Mouse (Mus musculus) brain, embryonic 14.5 days (tissue): ENCODE data around the gene Gna11. TPM values are rescaled to one million over a fixed set of nuclear protein-coding genes. Genes with fewer than 3 reads are reported as not detected.
A peak's percentile ranks its signal among the peaks of the same experiment; 100 is the strongest.

Source experiments
- DNase-seq: peaks from one replicate; pipeline ENCODE4 v3.0.0-alpha.2; 2011; ENCODE audit warnings: low read depth
- CTCF ChIP-seq: fragments of 200-500 bp; IDR thresholded peaks from 2 replicates; pipeline ENCODE4 v1.5.1; 2012; ENCODE audit warnings: inconsistent platforms, mild to moderate bottlenecking, moderate library complexity, borderline replicate concordance; ENCODE audit not compliant: insufficient read depth, insufficient read length; ENCODE audit errors: extremely low read depth
- POLR2A ChIP-seq: fragments of 200-500 bp; IDR thresholded peaks from 2 replicates; pipeline ENCODE4 v1.6.1; 2012; ENCODE audit warnings: mild to moderate bottlenecking, inconsistent platforms, borderline replicate concordance; ENCODE audit not compliant: poor library complexity, insufficient read depth, insufficient read length, severe bottlenecking; ENCODE audit errors: extremely low read depth
- polyA plus RNA-seq: library from polyadenylated mRNA; depleted of rRNA; stranded (reverse); fragments of >200 nt; gene quantifications from 2 replicates; pipeline ENCODE4 v1.2.3, GENCODE M21; 2012

Gna11 gene
- polyA plus RNA-seq, 1 experiment = 110 TPM

DNA sequence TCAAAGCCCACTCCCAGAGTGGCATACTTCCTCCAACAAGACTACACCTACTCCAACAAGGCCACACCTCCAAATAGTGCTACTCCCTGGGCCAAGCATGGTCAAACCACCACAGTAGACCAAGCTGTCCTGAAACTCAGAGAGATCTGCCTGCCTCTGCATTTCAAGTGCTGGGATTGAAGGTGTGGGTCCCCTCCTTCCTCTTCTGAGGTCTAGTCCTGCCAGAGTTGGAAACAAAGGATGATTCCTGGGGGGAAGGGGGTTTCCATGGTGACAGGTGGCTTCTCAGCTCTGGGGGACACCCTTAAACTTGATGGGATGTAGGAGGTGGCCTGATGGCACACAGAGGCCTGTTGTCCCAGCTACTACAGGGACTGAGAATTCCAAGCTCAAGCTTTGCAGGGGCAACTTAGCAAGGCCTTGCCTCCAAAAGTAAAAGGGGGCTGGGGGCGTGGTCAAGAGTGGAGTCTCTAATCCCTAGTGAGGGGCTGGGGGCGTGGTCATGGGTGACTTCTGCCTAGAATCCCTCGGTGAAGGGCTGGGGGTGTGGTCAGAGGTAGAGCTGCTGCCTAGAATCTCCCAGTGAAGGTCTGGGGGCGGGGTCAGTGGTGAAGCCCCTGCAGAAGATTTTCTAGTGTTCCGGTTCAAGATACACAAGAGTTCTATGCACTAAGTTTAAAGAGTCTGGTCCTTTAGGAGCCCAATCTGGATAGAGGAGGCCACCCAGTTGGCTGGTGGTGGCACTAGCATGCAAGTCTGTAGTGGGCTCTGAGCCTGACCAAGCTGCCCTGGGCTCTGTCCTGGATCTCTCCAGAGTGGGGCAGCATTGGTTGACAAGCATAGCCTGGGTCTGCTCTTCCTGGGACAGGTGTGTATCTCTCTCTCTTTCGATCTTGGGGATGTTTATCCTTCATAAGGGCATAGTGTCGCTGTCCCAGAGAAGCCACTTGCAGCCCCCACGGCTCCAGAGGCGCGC, 29.4 kb upstream of the Gna11 start, which contains the start of gene Tle2:
TSS of gene Tle2 (plus strand) at position 481 of the 976 bp plus-strand sequence.
- no peak for DNase-seq
- no peak for TF ChIP-seq POLR2A
- TF ChIP-seq CTCF = no peak

DNA sequence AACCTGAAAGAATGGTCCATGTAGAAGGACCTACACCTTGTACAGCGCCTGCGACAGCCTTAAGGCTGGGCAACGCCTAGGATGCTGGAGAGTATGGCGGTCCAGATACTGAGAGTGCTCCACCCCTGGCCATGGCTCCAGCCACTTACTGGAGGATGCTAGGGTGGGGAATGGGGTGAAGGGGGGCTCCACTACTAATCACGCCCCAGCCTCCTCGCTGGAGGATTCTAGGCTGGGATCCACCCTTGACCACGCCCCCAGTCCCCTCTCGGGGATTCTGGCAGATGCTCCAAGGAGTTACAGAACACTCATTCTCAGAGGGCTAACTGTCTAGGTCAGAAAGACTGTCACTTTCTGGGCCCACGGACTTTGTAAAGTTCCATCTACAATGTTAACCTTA, 28.0 kb upstream of the Gna11 start:
- no peak for DNase-seq

DNA sequence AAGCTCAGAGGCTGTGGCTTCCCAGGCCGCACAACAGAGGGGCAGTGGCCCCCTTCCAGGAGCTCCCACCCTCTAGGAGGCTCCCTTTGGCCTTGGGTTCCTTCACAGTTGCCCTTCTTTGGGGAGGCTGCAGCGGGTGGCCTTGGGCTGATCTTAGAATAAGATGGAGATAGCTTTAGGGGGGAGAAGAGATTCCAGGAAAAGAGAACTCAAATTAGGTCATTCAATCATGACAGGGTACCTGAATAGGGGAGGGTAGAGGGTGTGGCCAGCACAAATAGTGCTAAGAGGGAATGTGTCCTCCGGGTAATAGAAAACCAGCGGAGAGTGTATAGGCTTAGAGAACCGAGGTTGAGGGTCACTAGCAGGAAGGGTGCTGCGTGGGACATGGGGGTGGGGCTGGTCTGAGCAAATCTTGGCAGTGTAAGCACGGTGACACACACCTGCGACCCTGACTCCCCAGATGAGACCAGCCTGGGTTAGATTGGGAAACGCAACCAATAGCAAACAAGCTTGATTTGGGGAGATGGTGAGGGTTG, 27.2 kb upstream of the Gna11 start:
- no peak for TF ChIP-seq POLR2A
- TF ChIP-seq CTCF = no peak
- no peak for DNase-seq

More for the DNA sequence above, 28.0 kb upstream of the Gna11 start:
- TF ChIP-seq POLR2A = no peak
- TF ChIP-seq CTCF = no peak

DNA sequence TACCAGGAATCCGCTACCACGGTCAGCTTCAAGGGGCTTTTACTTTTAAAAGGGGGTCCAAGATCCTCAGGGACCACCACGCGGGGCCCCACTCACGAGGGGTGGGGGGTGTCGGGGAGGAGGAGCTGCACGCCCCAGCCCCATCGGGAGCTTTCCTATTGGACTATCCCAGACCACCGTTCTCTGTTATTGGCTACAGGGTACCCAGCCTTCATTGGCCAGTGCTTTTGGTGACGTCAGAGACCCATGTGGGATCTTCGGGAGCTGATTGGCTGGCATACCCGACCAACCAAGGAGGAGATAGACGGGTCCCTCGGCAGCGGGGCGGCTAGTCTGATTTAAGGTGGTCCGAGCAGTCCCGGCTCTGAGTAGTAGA, 26.5 kb upstream of the Gna11 start:
- DNase-seq = peak; percentile 100
- TF ChIP-seq POLR2A = no peak
- TF ChIP-seq CTCF = no peak

DNA sequence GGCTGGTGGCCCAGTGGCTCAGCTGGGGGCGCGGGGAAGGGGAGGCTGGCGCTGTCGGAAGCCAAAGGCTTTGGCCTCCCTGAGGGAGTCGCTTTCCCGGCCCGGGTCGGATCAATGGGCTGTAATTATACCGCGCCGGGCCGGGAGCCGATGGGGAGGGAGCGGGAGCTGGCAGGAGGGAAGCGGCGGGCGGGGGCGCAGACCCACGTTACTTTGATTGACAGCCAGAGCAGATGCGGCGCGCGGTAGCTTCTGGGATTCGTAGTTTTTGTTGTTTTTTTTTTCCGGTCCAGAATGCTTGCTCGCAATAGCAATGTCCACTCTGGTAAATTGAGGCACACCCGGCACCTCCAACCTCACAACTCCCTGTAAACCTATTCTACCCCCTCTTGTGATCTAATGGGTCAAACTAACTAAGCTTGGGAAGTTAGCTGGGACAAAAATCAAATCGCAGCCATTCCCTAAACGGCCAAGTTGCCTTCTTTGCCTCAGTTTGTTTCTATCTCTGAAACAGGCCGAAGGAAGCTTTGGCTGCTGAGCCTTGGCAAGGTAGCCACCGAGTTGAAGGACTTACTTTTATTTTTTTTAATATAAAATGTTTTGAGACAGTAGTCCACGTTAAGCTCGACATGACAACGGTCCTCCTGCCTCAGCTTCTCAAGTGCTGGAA, 26.0 kb upstream of the Gna11 start:
- DNase-seq = peak; percentile 99
- TF ChIP-seq CTCF (no peak), POLR2A (no peak)

DNA sequence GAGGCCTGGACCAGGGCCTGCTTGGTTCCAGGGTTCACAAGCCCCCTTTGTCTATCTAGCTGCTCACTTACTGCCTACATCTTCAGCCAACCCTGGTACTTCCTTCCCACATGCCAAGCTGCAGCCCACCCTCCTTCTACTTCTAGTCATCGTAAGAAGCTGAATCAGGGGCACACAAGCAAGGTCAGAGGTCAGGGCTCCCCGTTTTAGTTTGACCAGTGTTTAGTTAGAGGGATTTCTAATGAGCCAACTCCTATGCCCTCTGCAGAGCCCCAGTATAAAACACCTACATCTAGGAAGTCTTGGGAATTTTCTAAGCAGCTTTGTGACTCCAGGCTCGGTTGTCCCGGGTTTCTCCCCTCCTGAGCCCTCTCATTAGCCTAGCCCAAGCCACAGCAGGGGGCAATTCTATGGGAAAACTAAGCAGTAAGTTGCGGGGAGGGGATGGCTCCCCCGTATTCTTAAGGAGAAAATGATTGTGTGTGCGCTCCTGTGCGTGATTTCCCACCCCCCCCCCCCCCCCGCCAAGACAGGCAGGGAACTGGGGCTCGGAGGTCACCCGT, 25.3 kb upstream of the Gna11 start:
- DNase-seq = no peak
- TF ChIP-seq CTCF = no peak
- TF ChIP-seq POLR2A = no peak

DNA sequence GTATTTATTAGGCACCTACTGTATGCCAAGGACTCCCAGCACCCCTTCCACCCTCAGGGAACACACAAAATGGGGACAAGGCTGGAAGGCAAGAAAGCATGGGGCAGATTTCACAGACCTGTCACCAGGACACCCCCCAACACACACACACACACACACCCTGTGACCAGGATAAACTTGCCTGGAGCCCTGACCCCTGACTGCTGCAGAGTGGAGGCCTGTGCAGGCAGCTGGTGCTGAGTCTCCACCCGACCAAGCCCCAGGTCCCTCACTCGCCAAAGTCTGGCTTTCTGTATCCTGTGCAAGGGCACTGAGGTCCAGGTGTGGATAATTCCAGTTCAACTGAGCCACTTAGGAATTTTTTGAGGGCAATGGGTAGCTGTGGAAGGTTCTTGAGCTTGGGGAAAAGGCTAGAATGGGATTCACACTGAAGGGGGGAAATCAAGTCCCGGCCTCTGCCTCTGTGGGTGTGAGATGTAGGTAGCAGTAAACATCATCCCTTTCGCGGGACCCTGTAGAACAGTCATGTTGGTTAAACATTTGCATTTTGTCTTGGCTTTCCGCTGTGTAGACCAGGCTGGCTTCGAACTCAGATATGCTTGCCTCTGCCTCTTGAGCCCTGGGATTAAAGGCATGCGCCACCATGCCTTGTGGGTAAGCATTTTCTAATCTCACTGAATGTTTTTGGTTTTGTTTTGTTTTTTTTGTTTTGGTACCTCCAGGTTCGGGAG, 24.7 kb upstream of the Gna11 start:
- no peak for DNase-seq
- TF ChIP-seq POLR2A (no peak), CTCF (no peak)

DNA sequence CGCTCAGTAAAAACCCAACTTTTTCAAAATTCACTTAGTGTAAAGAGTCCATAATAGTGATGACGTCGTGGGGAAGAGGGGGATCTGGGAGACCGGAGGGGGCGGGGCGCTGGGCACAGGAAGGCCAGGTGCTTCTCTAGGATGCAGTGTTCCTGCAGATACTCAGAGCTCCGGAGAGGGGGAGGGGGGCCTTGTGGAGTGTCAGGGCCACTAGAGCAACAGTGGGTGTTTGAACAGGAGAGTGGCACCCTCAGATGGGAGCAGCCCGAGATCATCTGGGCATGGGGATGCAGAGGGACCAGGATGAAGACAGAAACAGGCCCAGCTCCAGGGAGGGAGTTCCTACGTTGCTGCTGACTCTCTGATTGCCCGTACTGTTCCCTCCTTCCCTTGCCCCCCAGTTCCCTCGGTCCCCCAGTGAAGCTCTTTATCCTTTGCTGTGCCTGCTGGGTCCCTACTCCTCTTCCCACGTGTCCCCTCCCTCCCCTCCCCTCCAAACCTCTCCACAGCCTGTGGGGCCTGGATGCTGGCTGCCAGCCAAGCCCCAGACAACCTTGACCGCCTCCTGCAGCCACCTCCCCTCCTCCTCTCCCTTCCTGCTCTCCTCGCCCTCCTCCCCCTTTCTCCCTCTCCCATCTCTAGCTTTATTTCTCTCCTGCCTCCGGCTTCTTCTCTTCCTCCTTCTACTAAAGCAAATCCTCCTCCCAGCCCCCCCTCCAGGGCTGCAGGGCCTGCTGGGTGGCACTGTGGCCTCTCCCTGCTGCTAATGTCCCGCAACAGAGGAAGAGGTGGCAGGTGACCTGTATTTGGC, 23.6 kb upstream of the Gna11 start:
- TF ChIP-seq CTCF (no peak), POLR2A (no peak)
- peak; percentile 91 for DNase-seq

DNA sequence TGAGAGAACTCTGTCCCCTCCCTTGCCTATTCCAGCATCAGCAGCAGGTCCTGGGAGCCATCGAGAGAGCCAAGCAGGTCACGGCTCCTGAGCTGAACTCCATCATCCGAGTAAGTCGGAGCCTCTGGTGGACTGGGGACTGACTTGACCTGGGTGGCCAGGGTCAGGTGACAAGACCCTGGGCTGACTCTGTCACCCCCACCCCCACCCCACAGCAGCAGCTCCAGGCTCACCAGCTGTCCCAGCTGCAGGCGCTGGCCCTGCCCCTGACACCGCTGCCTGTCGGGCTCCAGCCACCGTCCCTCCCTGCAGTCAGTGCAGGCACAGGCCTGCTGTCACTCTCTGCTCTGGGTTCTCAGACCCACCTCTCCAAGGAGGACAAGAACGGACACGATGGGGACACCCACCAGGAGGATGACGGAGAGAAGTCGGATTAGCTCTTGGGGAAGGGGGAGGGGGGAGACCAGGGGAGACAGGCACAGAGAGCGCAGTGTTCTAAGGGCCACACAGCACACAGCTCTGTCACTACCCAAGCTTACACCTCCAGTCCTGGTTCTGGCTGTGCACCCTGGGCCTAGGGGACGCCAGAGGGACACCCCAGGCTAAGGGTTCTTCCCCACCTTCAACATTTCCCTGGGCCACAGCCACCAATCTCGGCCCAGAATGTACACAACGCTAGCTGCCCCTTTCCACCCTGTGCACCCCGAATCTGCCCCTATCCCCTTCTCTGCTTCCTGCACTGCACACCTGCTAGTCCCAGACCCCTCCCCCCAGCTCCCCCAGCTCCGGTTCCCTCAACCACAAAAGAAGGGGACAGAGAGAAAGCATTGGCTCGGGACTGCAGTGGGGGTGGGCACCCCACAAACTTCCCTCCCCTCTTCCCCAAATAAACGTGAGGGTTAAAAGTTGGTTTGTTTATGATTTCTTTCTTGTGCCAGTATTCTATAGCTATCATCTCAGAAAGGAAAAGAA, 20.6 kb upstream of the Gna11 start:
- DNase-seq = no peak
- TF ChIP-seq CTCF (no peak), POLR2A (no peak)
